Mouse (Mus musculus) midbrain, embryonic 16.5 days (tissue): ENCODE measurements around the gene Spire2. TPM values are rescaled to one million over a fixed set of nuclear protein-coding genes. Genes with fewer than 3 reads are reported as not detected.

Experiments
- ATAC-seq: fragments of 200-750 bp; cut with Nextera tagmentation; 2 replicates; pipeline ENCODE4 v1.8.0; 2017; ENCODE audit warnings: moderate TSS enrichment
- H3K27ac ChIP-seq: fragments of 300-500 bp; sonication (generic); 2 replicates; pipeline ENCODE4 v1.5.1; 2014; ENCODE audit warnings: mild to moderate bottlenecking, low read length, mixed read lengths
- H3K27me3 ChIP-seq: fragments of 300-500 bp; sonication (generic); 2 replicates; pipeline ENCODE4 v1.6.1; 2014; ENCODE audit warnings: low read depth, low read length, mixed read lengths; ENCODE audit not compliant: control insufficient read depth, insufficient read depth
- H3K36me3 ChIP-seq: fragments of 300-500 bp; sonication (generic); 2 replicates; pipeline ENCODE4 v1.6.1; 2014; ENCODE audit warnings: mild to moderate bottlenecking, low read length, moderate library complexity, mixed read lengths; ENCODE audit not compliant: control insufficient read depth, insufficient read depth
- H3K4me1 ChIP-seq: fragments of 300-500 bp; sonication (generic); 2 replicates; pipeline ENCODE4 v1.6.1; 2014; ENCODE audit warnings: mild to moderate bottlenecking, low read length, mixed read lengths; ENCODE audit not compliant: control insufficient read depth, insufficient read depth
- H3K4me2 ChIP-seq: fragments of 300-500 bp; sonication (generic); 2 replicates; pipeline ENCODE4 v1.6.1; 2014; ENCODE audit warnings: mild to moderate bottlenecking, low read length, mixed read lengths
- H3K4me3 ChIP-seq: fragments of 300-500 bp; sonication (generic); 2 replicates; pipeline ENCODE4 v1.5.1; 2014; ENCODE audit warnings: low read depth, mild to moderate bottlenecking, low read length, moderate library complexity, mixed read lengths
- H3K9ac ChIP-seq: fragments of 300-500 bp; sonication (generic); 2 replicates; pipeline ENCODE4 v1.6.1; 2014; ENCODE audit warnings: low read depth, low read length, mixed read lengths
- H3K9me3 ChIP-seq: fragments of 300-500 bp; sonication (generic); replicated peaks from 2 replicates; pipeline ENCODE4 v1.6.1; 2014; ENCODE audit warnings: mild to moderate bottlenecking, low read length, mixed read lengths; ENCODE audit not compliant: control insufficient read depth, poor library complexity, severe bottlenecking
- WGBS: fragments of 180-500 bp; shearing (Covaris S2); extraction: QIAGEN DNeasy Blood & Tissue Kit; methylation state at CpG from one replicate; pipeline ENCODE4 v1.1.7; 2014; 5-methylcytosine and 5-hydroxymethylcytosine counted together
- polyA plus RNA-seq: library from polyadenylated mRNA; unstranded; fragments of >200 nt; fragmentation: Nextera tagmentation; extraction: Ambion mirVana; gene quantifications from 2 replicates; pipeline ENCODE4 v1.2.1, GENCODE M21; 2015

The Spire2 gene
- polyA plus RNA-seq, 1 experiment from 2014 or later, result 39.1 TPM

- H3K36me3 ChIP-seq, result peaks cover 3% of the 10 kb centered on the region; the same call in 1 of the 2 replicates
- H3K9ac ChIP-seq, result no peak overlapping the region
- 35% methylated on average over 13 of the region's 13 CpGs for WGBS
- no peaks in the 10 kb centered on the region for H3K4me1 ChIP-seq
- ATAC-seq, result no peak
- no peak overlapping the region for H3K27ac ChIP-seq
- no peak overlapping the region for H3K4me2 ChIP-seq
- no peaks in the 10 kb centered on the region for H3K27me3 ChIP-seq
- no peaks in the 10 kb centered on the region for H3K9me3 ChIP-seq
- H3K4me3 ChIP-seq, result no peak overlapping the region
These were observed 20.3 kb downstream of the Spire2 start for GRCm38 (mm10) chr8:123352786-123353185.

GRCm38 (mm10) chr8:123353216-123353615 lies 20.7 kb downstream of the Spire2 start:
- no peaks in the 10 kb centered on the region for H3K4me1 ChIP-seq
- H3K9me3 ChIP-seq, result no peaks in the 10 kb centered on the region
- H3K36me3 ChIP-seq, result no peaks in the 10 kb centered on the region; the same call in 1 of the 2 replicates
- H3K27ac ChIP-seq, result no peak overlapping the region
- no peaks in the 10 kb centered on the region for H3K27me3 ChIP-seq
- no peak overlapping the region for H3K4me2 ChIP-seq
- H3K4me3 ChIP-seq, result no peak overlapping the region
- no peak overlapping the region for H3K9ac ChIP-seq
- 46% methylated on average over 11 of the region's 11 CpGs for WGBS
- ATAC-seq, result no peak

- H3K36me3 ChIP-seq, result peaks cover 32% of the 10 kb centered on the region
These were observed 28.7 kb downstream of the Spire2 start for GRCm38 (mm10) chr8:123361082-123361739.

GRCm38 (mm10) chr8:123373403-123374238 lies 41.1 kb downstream of the Spire2 start, which contains the start of gene Tcf25:
Tcf25 (plus strand) TSS chr8:123373753.
- ATAC-seq, result peak; percentile 95
- peak within 1 kb of the TSS; percentile 90 for H3K9ac ChIP-seq
- peak within 1 kb of the TSS; percentile 67 for H3K4me2 ChIP-seq
- H3K4me3 ChIP-seq, result peak within 1 kb of the TSS; percentile 76
- peaks cover 17% of the 10 kb centered on the region for H3K4me1 ChIP-seq
- H3K36me3 ChIP-seq, result peaks cover 9% of the 10 kb centered on the region
- no peaks in the 10 kb centered on the region for H3K27me3 ChIP-seq
- H3K9me3 ChIP-seq, result no peaks in the 10 kb centered on the region
- under 1% methylated on average over 75 of the region's 75 CpGs for WGBS
- peak within 1 kb of the TSS; percentile 85 for H3K27ac ChIP-seq

More at GRCm38 (mm10) chr8:123361082-123361739, 28.7 kb downstream of the Spire2 start:
- Histone ChIP-seq H3K9me3 (no peaks in the 10 kb centered on the region), H3K4me1 (no peaks in the 10 kb centered on the region), H3K27me3 (no peaks in the 10 kb centered on the region), H3K4me3 (no peak overlapping the region), H3K9ac (no peak overlapping the region), H3K4me2 (no peak overlapping the region), H3K27ac (peak overlapping the region; percentile 51)
- ATAC-seq, result peak; percentile 64; the same call in 1 of the 2 replicates
- 38% methylated on average over 12 of the region's 12 CpGs for WGBS

GRCm38 (mm10) chr8:123374239-123374578 lies 41.7 kb downstream of the Spire2 start:
- Histone ChIP-seq H3K27me3 (no peaks in the 10 kb centered on the region), H3K27ac (peak overlapping the region; percentile 85), H3K36me3 (peaks cover 5% of the 10 kb centered on the region), H3K4me2 (peak overlapping the region; percentile 67), H3K9me3 (no peaks in the 10 kb centered on the region), H3K4me1 (peaks cover 17% of the 10 kb centered on the region), H3K9ac (peak overlapping the region; percentile 90), H3K4me3 (peak overlapping the region; percentile 76)
- peak; percentile 69 for ATAC-seq
- WGBS, result 0% methylated on average over 16 of the region's 20 CpGs

GRCm38 (mm10) chr8:123375701-123376100 lies 43.2 kb downstream of the Spire2 start:
- Histone ChIP-seq H3K9me3 (no peaks in the 10 kb centered on the region), H3K27me3 (no peaks in the 10 kb centered on the region), H3K4me3 (no peak overlapping the region), H3K9ac (no peak overlapping the region), H3K4me1 (peaks cover 17% of the 10 kb centered on the region), H3K4me2 (no peak overlapping the region), H3K27ac (no peak overlapping the region), H3K36me3 (no peaks in the 10 kb centered on the region; the same call in 1 of the 2 replicates)
- ATAC-seq, result no peak
- 81% methylated on average over 10 of the region's 10 CpGs for whole genome bisulfite sequencing

GRCm38 (mm10) chr8:123376106-123376505 lies 43.6 kb downstream of the Spire2 start:
- no peak overlapping the region for H3K4me3 ChIP-seq
- H3K27me3 ChIP-seq, result no peaks in the 10 kb centered on the region
- WGBS, result 58% methylated on average over 8 of the region's 8 CpGs
- no peaks in the 10 kb centered on the region for H3K9me3 ChIP-seq
- H3K9ac ChIP-seq, result 0 out of 2 replicates have a peak overlapping the region, but pooled peaks have one; percentile 14
- peaks cover 17% of the 10 kb centered on the region for H3K4me1 ChIP-seq
- H3K4me2 ChIP-seq, result no peak overlapping the region
- peaks cover 1% of the 10 kb centered on the region; the same call in 1 of the 2 replicates for H3K36me3 ChIP-seq
- peak overlapping the region; percentile 22; the same call in 1 of the 2 replicates for H3K27ac ChIP-seq
- no peak for ATAC-seq

GRCm38 (mm10) chr8:123381711-123382110 lies 49.2 kb downstream of the Spire2 start:
- no peak overlapping the region for H3K4me3 ChIP-seq
- no peaks in the 10 kb centered on the region for H3K9me3 ChIP-seq
- ATAC-seq, result no peak
- no peaks in the 10 kb centered on the region for H3K4me1 ChIP-seq
- whole genome bisulfite sequencing, result 98% methylated on average over 4 of the region's 4 CpGs
- no peak overlapping the region for H3K4me2 ChIP-seq
- H3K9ac ChIP-seq, result no peak overlapping the region
- H3K27me3 ChIP-seq, result no peaks in the 10 kb centered on the region
- peaks cover 41% of the 10 kb centered on the region for H3K36me3 ChIP-seq
- H3K27ac ChIP-seq, result no peak overlapping the region

- Histone ChIP-seq H3K27ac (no peak overlapping the region), H3K9me3 (no peaks in the 10 kb centered on the region), H3K4me3 (no peak overlapping the region), H3K4me1 (no peaks in the 10 kb centered on the region), H3K9ac (no peak overlapping the region), H3K27me3 (no peaks in the 10 kb centered on the region), H3K4me2 (no peak overlapping the region), H3K36me3 (peaks cover 47% of the 10 kb centered on the region)
- ATAC-seq, result no peak
- 92% methylated on average over 8 of the region's 8 CpGs for WGBS
These were observed 50.0 kb downstream of the Spire2 start for GRCm38 (mm10) chr8:123382516-123382915.
